Mouse (Mus musculus) adrenal gland, adult 18-20 months (tissue): ENCODE measurements around the gene Lxn. TPM values are rescaled to one million over a fixed set of nuclear protein-coding genes. Genes with fewer than 3 reads are reported as not detected.
A peak's percentile ranks its signal among the peaks of the same experiment; 100 is the strongest.

Experiments
- DNase-seq, 2 experiments: peaks; one replicate each; pipeline ENCODE4 v3.0.0; 2021 to 2022; ENCODE audit warnings: low spot score in 2 of 2
- total RNA-seq, 2 experiments: library from RNA; stranded (reverse); gene quantifications; 1 replicate in 1 of 2; 2 replicates in 1 of 2; pipeline ENCODE4 v1.2.3; 2021

Lxn gene
- total RNA-seq, 2 experiments from 2014 or later, result 6.9 to 10.4 TPM

DNA sequence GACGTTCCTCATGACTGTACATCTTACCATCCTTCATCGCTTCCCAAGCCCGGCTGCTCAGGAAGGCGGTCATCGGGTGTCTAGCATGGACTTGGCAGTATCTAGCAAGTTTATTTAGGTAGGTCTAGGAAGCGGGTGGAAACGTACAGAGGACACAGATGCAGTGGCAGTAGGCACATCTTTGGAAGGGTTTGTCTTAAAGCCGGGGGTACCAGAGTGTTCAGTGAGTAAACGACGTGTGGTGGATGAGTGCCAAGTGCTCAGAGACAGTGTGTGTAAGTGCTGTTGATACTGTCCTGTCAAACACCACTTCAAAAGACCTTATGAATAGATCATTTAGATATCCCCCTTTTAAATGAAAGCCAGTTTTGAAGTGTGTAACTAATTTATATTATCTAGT, 1.1 kb downstream of the Lxn start:
- DNase-seq, result no peak

DNA sequence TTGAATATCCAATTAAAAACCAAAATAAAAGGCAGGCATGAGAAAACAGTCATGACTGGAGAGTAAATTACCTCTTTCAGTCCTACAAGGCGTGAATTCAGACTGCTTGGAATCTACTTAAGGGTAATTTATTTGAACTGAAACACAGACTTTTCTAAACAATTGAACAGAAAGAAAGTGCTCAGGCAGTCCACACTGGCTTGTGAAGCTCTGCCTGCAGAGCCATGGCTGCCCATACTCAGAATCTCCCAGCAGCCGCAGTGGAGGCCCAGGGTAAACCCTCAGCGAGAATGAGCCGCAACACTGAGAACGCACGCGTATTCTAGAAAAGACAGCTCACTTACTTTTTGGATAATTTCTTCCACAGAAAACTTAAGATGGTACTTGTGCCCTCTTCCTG, 1.7 kb downstream of the Lxn start:
- no peak for DNase-seq

DNA sequence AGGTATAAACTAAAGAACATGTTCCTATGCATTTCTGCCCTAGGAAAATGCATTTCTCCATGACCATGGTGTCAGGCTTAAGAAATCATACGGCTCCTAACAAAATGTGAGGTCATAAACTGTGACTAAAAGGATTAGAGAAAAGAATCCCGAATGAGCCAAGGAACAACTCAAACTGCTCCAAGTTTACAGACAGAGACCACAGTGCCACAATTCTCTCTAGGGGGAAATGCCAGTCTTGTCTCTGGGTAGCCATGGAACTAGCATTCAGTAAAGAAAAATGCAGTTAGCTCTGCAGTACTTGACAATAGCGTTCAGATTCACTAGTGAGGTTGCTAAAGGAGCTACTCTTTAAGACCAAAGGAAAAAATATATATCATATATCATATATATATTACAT, 3.8 kb downstream of the Lxn start:
- DNase-seq, result no peak

DNA sequence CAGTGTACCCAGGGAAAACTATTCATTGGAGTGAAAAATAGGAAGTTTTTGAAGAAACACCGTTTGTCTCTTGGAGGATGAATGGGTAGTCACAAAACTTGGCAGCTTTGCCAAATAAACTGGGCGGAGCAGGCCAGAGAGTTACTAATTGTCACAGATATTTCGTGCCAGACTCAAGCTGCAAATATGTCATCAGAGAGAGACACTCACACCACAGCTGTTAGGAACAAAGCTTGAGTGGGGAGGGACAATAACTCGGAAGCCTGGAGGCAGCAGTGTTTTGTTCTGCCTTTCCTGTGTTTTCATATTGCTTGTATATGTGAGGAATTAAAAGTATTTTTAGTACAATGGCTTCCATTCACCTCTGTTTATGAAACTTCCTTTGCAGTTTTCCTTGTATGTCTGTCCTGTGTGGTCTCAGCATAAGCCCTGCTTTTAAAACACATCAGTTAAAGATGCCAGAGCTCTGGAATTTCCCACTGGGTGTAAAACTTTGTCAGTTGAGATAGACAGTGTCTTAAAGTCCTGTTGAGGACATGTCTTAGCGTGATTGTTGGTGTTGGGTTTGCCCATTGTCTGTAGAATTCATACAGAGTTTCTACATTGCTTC, 13.0 kb downstream of the Lxn start:
- DNase-seq, result no peak

DNA sequence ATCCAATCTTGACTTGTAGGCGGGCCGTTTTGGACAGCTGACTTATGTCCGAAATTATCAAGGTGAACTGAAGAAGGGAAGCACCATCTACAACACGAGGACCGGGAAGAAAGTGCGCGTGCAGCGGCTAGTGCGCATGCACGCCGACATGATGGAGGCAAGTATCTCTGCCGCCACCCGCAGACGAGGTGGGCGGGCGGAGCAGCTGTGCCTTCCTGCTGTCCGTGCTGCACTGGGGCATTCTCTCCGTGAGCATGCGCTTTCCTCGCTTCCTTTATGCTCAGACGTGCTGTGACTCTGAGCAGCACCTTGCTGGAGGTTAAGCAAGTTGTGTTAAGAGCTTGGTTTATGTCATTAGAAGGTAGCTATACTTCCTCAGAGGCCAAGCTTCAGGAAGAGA, 14.1 kb downstream of the Lxn start:
- no peak for DNase-seq

DNA sequence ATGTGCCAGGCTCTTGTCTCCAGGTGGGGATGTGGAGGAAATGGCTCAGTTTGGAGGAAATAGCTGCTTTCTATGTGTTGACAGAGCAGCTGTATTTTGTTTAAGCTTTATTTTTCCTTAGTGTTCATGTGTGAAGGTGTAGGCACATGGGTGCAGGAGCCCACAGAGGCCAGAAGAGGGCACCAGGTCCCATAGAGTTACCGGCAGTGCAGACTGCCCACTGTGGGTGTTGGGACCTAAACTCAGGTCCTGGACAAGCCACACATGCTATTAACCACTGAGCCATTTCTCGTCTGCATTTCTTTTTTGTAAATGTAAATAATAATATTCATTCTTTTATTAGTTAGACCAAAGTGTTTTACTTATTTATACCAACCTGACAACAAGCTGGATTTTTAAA, 16.6 kb downstream of the Lxn start:
- DNase-seq, result no peak

DNA sequence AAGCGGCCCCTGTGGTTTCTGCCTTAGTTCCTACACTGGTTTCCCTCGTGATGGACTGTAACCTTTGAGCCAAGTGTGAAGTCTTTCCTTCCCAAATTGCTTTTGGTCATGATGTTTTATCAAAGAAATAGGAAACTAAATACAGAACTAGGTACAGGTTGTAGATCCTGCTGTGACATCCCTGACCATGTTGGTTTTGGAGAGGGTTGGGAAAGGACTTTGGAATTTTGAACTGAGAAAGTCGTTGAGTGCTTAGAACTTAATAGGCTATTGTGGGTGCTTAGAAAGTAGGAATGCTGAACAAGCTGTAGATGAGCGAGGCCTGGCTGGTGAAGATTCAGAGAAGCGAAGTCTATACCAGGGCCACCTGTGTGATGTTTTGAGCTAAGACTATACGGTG, 29.7 kb downstream of the Lxn start:
- DNase-seq, result no peak

DNA sequence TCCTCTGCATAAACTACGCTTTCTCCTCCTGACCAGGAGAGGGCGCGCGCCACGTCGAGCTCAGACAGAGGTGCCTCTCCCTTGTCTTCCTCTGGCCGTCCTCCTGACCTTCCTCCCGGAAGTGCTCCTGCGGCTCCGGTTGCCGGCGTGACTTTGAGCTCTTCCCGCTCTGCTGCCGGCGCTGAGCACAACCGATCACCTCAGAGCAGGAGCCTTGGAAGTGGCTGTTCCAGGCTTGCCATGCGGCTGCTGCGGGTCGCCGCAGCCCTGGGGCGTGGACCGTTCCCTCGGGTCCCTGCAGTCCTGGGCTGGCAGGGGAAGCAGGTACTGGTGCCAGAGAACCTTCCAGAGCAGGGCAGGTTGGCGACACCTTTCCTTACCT, 33.7 kb downstream of the Lxn start, which contains the start of gene Gfm1:
Gene Gfm1, plus strand, starts transcription at position 98 of the 382 bp plus-strand sequence.
- DNase-seq, result peak; percentile 85 to 89

DNA sequence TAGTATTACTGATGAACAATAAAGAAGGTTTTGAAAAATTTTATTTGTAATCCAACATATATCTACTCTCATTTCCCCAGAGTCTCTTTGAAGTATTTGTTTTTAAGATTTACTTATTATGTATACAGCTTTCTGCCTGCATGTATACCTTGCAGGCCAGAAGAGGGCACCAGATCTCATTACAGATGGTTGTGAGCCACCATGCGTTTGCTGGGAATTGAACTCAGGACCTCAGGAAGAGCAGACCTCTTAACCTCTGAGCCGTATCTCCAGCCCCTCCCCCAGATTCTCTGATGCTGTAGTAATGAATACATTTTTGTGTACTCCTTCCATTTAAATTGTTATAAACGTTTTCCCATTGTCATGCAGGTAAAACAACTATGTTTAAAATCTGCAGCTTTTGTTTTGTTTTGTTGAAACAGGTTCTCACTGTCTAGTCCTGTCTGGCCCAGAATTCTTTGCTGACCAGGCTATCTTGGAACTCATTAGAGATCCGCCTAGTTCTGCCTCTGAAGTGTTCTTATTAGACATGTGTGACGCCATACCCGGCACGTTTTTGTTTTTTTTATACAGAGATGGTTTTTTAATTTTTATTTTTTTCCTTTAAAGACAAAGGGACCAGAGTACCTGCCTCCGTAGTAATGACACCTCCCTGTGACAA, 34.3 kb downstream of the Lxn start:
- no peak for DNase-seq

Other genes starting within 250 kb of the Lxn start
- 1 to 10 TPM; 2.0 to 2.1 TPM for gene Mlf1, start 89.8 kb downstream of the Lxn start, total RNA-seq
- gene Gm17402, start 88.8 kb downstream of the Lxn start, total RNA-seq, result not detected
- gene Gfm1, start 33.8 kb downstream of the Lxn start, total RNA-seq, result 100 to 1,000 TPM; 111 to 121 TPM
- under 1 TPM; 0.23 to 0.83 TPM for gene Rarres1, start 51.6 kb upstream of the Lxn start, total RNA-seq
- 10 to 100 TPM; 55.5 to 66.2 TPM for gene Mfsd1, start 118.8 kb upstream of the Lxn start, total RNA-seq